Mouse (Mus musculus): ENCODE measurements around the gene Zbtb9.

Zbtb9 gene

DNA sequence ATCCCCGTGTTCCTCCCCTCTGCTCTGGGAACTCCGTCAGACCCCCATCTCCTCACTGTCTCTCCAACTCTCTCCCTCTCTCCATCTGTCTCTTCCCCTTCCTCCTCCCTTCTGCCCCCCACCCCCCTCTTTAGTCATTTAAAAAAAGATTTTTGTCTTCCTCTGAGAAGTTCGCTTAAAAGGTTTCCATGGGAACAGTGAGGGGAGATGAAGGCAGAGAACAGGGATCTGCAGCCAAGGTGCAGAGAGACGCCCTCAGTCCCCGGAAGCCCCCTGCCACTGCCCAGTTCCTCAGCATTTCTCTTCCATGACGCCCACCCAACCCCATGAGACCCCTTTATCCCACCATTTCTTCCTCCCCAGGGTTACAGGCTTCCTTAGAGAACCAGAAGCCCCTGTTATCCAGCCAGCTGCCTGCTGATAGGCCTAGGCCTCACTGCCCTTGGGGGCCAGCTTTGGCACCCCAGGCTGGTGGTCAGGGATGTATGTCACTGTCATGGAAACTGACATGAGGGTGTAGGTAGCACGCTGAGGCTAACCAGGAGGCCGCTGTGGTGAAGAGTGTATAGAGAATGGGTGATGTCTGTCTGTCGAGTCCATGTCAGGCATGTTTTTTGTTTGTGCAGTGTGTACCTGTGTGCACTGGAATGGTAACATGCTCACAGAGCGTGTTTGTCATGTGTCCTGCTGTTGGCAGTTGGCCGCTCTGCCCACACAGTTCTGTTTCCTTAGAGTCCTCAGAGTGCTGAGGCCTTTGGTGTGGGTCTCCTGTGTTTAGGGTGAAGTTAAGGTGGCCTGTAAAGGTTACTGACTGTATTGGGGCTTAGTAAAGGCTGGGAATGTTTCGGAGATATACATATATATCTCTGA is 25.5 kb upstream of the Zbtb9 start:
- DNase-seq (ENCODE audit: extremely low spot score, low read depth, low spot score) = no peak

DNA sequence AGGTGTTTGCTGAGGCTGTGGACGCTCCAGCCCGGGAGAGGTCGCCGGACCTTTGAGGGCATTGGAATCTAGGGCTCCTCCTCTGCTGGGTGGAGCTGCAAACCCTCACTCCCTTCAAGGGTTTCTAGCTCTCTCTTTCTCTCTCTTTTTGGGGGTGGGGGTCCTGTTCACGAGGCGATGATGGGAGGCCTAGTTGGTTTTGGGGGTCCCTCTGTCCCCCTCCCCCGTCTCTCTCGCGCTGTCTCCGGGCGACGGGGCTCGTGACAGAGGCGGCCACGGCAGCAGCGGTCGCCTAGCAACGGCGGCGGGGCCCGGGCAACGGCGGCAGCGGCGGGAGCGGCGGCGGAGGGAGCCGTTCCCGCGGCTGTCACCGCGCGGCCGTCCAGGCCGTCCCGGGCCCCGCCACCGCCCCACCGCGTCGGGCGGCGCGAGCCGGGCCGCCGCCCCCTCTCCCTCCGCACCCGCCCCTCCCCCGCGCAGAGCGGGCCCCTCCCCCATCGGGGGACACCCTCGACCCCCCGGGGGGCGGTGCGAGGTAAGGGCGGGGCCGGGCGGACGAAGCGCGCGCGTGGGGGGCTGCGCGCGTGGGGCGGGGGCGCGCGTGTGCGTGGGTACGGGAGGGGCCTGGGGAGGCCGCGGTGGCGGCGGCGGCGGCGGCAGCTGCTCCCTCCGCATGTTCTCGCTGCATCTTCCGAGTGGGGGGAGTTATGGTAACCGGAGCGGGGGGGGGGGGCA is 24.5 kb upstream of the Zbtb9 start:
- DNase-seq (ENCODE audit: extremely low spot score, low read depth, low spot score) = no peak

DNA sequence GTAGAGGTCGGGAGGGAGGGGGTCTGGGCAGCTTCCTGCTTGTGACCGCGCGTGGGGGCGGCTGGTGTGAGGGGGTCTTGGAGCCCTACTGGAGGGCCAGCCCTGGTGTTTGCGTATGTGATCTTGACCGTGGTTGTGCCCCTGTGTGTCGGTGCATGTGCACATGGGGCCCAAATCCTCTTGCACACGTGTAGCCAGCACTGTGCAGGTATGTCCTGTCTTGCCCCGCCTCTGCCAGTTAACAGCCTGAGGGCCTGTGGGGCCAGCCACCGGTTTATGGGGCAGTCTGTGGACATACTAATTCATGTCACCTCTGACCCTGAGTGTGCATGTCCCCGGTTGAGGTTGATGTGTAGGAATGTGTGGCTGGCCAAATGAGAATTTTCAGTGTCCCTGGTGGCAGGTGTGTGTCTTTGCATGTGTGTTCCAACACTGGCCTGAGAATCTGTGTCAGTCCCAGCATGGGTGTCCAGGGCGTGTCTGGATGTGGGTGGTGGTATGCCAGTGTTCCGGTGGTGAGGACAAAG is 23.9 kb upstream of the Zbtb9 start:
- no peak for DNase-seq (ENCODE audit: extremely low spot score, low read depth, low spot score)

DNA sequence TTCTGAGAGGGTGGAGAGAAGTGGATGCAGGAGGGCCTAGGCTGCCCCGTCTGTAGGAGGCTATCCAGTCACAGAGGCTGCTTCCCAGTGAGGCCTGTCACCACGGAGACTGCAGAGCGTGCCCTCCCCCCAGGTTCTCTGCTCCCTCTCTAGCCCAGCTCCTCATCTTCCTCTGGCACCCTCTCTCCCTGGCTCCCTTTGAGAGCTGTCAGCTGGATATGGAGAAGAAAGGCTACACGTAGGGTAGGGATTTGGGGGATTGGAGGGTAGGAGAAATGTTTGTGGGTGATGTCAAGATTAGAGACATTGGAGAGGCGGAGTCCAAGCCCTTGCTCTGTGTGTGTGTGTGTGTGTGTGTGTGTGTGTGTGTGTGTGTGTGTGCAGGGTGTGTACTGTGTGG is 23.1 kb upstream of the Zbtb9 start:
- no peak for DNase-seq (ENCODE audit: extremely low spot score, low read depth, low spot score)

DNA sequence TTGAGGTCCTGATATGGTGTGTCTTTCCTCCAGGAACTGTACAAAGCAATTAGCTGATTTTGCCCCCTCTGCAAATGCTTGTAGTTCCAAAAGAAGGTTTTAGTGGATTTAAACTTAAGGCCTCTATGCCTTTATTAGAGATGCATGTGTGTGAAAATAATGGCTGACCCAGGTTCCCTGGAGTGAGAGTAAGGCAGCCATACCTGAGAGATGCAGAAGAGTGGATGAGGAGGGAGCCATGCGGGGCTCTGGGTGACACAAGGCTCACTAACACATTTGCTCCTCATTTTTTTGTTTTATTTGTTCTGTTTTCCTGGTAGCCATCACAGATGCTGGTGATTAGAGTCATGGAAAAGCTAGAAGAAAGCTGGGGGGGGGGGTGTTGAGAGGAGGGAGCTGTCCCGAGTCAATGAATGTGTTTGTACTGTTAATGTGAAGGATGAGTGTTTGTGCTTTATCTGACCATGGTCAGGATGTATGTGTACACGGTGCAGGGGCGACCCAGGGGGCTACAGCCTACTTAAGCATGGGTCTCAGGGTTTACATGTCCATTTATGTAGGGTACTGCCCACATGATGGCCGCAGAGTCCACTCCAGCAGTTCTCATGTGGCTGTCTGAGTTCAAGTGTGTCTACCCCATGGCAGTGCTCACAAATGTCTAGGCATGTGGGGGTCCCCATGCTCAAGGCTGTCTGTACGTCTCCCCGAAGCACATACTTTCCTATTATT is 22.2 kb upstream of the Zbtb9 start:
- DNase-seq (ENCODE audit: extremely low spot score, low read depth, low spot score) = no peak

DNA sequence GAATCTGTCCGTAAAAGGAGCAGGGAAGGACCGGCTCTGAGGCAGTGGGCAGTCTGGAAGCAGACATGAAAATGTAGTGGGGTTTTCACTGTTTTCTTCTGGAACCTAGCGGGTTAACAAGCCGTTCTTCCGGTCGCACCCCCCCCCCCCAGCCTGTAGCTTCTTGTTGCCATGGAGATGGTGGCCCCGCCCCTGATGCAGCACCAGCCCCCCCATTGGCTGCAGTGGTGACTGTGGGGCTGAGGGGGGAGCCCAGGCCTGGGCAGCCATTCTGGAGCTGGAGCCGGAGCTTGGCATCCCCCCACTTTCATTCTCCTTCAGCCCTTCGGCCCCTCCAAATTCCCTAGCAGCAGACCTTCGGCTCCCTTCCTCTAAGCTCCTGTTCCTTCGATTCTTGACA is 21.6 kb upstream of the Zbtb9 start:
- no peak for DNase-seq (ENCODE audit: extremely low spot score, low read depth, low spot score)

DNA sequence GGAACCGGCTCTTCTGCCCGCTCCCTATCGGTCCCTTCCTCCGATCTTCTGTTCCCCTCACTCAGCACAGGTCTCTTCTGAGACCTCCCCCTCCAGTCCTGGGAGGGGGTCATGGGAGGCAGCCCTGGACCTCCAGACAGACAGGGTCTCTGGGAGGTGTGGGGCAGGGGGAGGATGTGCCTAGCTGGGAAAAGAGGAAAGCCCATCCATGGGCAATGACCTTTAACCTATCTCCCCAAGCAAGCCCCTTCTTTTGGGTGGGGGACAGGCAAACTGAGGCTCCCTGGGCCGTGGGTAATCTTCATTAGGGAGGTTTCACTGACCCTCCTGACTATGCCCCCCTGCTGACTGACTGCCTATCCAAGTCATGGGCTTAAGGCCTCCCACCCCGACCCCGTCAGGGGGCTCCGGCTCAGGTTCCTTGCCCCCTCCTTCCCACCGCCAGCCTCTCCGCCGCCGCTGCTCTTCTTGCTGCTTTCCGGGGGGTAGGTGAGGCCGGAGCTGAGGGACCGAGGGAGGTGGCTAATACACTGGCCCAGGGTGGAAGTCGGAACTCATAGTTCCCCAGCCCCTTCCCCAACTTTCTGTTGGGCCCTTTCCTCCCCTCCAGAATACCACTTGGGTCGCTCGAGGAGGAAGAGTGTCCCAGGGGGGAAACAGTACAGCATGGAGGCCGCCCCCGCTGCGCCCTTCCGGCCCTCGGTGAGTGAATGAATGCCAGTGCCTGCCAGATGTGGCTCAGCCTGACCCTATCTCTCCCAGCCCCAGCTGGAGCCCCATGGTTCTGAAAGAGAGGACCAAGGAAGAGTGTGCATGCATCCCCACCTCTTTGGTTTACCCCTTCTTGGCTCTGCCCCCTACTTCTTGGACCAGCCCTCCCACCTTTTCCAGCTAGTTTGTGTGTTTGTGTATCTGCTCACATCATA is 20.8 kb upstream of the Zbtb9 start:
- DNase-seq (ENCODE audit: extremely low spot score, low read depth, low spot score) = no peak

DNA sequence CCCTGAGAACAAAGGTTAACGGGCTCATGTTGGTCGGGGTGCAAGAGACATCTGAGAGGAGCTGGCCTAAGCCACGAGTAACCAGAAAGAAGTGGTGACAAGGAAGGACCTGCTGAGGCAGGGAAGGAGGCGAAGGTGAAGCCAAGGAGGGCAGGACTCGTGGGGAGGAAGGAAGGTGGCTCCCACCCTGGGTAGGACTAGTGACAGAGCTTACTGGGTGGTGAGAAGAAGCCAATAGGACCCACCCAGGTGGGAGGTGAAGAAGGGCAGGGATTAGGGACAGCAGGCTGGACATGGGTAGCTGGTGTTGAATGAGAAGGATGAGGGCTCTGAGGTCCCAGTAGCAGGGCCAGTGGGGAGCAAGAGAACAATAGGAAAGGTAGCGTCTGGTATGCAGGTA is 19.8 kb upstream of the Zbtb9 start:
- no peak for DNase-seq (ENCODE audit: extremely low spot score, low read depth, low spot score)

DNA sequence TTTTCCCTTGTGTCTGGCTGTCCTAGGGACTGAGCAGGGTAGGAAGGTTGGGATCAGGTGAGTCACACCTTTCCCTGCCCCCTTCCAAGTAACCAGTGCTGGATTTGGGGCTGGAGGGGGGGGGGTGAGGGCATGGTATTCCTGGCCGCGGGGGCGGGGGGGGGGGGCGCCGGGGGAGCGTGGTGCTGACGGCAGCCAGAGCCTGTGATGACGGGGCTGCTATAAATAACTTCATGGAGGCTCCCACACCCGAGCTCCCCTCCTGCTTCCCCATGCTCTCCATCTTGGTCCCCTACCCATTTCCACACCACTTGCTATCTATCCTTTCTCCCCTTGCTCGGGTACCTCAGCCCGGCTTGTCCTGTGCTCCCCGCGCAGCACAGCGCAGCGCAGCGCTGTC is 19.2 kb upstream of the Zbtb9 start:
- DNase-seq (ENCODE audit: extremely low spot score, low read depth, low spot score) = no peak

DNA sequence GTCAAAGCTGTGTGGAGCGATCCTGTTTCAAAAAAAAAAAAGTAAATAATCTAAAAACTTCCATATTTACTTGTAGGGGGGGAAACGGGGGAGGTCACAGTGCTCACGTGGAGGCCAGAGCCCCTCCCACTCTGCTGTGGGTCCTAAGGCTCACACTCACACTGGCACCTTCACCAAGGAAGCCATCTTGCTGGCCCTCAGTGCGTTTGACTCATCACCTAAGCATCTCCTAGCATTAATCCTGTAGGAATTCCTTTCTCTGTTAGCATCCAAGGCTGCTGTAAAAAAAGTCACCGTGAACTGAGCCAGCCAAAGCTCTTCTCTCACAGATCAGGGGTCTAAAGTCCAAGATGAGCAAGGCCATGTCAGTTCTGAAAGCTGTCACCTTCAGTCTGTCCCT is 16.7 kb upstream of the Zbtb9 start:
- no peak for DNase-seq (ENCODE audit: extremely low spot score, low read depth, low spot score)

DNA sequence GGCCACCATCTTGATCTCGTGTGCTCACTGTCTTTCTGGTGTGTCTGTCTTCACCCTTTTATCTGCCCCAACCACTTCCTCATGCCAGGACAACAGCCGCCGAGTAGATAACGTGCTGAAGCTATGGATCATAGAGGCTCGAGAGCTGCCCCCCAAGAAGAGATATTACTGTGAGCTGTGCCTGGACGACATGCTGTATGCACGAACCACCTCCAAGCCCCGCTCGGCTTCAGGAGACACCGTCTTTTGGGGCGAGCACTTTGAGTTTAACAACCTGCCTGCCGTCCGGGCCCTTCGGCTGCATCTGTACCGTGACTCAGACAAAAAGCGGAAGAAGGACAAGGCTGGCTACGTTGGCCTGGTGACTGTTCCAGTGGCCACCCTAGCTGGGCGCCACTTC is 16.1 kb upstream of the Zbtb9 start:
- DNase-seq (ENCODE audit: extremely low spot score, low read depth, low spot score) = no peak

DNA sequence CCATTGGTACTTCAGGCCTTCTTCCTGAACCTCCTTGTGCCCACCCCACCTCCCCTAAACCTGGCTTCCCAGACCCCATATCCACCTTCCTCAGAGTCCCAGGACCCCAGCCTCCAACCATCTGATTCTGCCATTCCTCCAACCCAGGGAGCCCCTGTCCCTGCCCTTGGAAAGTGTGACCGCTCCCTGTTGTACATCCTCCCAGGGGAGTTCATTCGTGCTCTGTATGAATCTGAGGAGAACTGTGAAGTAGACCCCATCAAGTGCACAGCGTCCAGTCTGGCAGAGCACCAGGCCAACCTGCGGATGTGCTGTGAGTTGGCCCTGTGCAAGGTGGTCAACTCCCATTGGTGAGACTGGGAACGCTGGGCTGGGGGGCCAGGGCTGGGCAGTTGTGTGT is 15.1 kb upstream of the Zbtb9 start:
- no peak for DNase-seq (ENCODE audit: extremely low spot score, low read depth, low spot score)

DNA sequence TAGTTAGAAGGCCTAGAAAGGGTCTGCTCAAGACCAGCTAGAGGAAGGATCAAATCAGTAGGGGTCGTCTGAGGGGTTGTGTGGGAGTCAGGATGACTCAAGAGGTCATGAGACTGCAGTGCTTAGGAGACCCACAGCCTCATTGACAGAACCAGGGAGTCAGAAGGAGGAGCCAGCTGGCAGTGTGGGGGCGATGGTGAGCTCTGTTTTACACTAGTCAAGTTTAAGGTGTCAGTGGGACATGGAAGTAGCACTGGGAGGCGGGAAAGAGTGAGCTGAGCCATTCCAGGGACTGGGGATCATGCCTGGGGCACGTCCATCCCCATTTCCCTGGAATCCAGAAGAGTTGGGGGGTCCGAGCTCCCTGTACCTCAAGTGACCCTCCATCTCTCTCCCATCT is 14.1 kb upstream of the Zbtb9 start:
- no peak for DNase-seq (ENCODE audit: extremely low spot score, low read depth, low spot score)

DNA sequence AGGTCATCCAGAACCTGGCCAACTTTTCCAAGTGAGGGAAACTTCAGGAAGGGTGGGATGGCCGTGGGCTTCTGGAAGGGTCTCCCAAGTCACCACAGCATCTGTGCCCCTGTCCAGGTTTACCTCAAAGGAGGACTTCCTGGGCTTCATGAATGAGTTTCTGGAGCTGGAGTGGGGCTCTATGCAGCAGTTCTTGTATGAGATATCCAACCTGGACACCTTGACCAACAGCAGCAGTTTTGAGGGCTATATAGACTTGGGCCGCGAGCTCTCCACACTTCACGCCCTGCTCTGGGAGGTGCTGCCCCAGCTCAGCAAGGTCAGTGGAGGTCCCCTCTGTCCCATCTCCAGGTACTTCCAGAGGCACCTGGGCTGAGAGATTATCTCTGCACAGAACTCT is 13.2 kb upstream of the Zbtb9 start:
- DNase-seq (ENCODE audit: extremely low spot score, low read depth, low spot score) = no peak

DNA sequence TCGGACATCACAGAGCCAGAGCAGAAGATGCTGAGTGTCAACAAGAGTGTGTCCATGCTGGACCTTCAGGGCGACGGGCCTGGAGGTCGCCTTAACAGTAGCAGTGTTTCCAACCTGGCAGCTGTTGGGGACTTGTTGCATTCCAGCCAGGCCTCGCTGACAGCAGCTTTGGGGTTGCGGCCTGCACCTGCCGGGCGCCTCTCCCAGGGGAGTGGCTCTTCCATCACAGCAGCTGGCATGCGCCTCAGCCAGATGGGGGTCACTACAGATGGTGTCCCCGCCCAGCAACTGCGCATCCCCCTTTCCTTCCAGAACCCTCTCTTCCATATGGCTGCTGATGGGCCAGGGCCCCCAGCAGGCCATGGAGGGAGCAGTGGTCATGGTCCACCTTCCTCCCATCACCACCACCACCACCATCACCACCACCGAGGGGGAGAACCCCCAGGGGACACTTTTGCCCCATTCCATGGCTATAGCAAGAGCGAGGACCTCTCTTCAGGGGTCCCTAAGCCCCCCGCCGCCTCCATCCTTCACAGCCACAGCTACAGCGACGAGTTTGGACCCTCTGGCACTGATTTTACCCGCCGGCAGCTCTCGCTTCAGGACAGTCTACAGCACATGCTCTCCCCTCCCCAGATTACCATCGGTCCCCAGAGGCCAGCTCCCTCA is 11.3 kb upstream of the Zbtb9 start:
- no peak for DNase-seq (ENCODE audit: extremely low spot score, low read depth, low spot score)

DNA sequence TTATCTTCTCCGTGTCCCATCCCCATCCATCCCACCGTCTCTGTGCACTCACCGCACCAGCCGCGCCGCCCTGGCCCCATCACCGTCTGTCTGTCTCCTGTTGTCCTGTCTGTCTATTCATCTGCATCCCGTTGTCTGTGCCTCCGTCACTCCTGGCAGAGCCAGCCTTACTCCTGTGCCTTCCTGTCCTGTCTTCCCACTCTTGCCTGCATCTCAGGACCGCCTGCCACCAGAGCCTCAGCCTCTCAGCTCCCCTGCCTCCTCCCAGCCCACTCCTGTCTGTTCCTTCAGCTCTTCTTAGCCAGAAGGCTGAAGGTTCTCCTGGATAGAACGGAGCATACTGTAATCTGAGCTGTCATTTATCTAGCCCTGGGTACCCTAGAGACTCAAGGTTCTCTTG is 6.0 kb upstream of the Zbtb9 start:
- no peak for DNase-seq (ENCODE audit: extremely low spot score, low read depth, low spot score)

DNA sequence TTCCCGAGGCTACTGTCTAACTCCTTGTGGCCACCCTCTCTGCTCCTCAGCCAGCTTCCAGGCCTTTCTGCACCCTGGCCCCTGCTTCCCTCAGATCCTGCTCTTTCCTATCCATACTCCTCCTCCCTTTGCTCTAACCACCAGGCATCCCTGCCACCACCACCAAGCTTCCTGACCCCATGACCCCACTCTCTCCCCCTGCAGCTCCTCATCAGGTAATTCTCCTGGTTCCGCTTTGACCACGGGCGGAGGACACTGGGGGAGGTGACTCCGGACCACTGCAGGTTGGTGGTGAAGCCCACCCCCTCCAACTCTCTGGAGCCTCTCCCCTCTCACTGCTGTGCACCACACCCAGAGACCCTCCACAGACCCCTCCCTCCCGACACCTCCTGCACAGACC is 5.5 kb upstream of the Zbtb9 start:
- no peak for DNase-seq (ENCODE audit: extremely low spot score, low read depth, low spot score)

DNA sequence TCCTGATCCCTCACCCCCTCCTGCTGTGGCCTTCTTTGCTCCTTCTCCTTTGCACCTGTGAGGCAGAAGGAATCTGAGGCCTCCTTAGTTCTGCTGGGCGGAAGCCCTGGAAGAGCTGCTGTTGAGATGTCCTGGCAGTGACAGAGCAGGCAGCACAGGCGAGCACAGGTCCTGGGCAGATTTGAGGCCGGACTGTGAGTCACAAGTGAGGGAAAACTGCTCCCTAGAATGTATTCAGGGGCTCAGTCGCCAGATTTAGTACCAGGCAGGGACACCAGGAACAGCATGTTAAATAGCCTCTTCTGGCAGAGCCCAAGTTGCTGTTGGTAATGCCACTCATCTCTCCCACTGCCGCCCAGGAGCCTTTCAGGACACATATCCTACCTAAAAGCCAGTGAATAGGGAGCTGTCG is 4.8 kb upstream of the Zbtb9 start:
- DNase-seq (ENCODE audit: extremely low spot score, low read depth, low spot score) = no peak

DNA sequence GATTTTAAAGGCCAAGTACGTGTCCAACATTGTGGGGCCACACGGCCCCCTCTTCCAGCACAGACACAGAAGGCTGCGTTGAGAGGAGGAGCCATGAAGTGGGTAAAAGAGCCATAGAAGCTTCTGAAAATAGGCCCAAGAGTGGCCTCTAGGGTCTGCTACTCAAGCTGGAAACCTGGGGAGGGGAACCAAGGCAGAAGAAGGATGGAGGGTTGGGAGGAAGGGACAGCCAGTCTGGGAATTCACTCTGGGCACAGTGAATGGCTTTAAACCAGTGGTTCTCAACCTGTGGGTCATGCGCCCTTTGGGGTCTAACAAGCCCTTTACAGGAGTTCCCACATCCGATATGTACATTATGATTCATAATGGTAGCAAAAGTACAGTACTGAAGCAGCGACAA is 3.7 kb upstream of the Zbtb9 start:
- no peak for DNase-seq (ENCODE audit: extremely low spot score, low read depth, low spot score)

DNA sequence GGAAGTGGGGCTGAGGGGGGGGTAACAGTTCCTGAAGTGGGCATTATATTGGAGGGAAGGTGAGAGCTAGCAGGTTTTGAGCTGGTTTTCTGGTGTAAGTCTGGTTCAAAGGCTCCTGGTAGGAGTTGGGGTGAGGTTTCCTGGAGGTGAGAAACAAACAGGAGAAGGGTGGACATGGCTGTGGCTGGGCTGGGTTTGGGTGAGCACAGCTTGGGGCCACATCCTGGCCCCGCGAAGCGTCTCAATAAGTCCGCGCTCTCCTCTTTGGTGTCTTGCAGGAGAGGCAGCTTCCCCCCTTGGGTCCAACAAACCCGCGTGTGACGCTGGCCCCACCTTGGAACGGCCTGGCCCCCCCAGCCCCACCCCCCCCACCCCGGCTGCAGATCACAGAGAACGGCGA is 2.7 kb upstream of the Zbtb9 start:
- no peak for DNase-seq (ENCODE audit: extremely low spot score, low read depth, low spot score)
